Mouse (Mus musculus): Measurements from ENCODE around the gene Rnf135. TPM values are rescaled to one million over a fixed set of nuclear protein-coding genes. Genes with fewer than 3 reads are reported as not detected.

The Rnf135 gene
- total and polyA plus RNA-seq, 3 experiments: 10.9 to 12.4 (median 11.3) TPM

GRCm38 (mm10) chr11:80155961-80156360, 27.7 kb upstream of the Rnf135 start:
- dilution Hi-C loops (cut with MboI; ENCODE audit: extremely low pct_ligation_motif_present, extremely low pct_unique_long_range_greater_than_20kb, low sequenced_read_pairs): no loop called here
- H3K4me1 ChIP-seq (ENCODE audit: control insufficient read depth in 1 of 2, insufficient read depth in 2 of 2): peaks cover 6 to 26% of the 10 kb centered on the region in 2 experiments
- no peak overlapping the region for H3K9ac ChIP-seq (ENCODE audit: insufficient read depth, low read depth)
- H3K27ac ChIP-seq (ENCODE audit: insufficient read depth, low read depth): no peak overlapping the region
- no peak for DNase-seq (ENCODE audit: extremely low read depth)
- no peaks in the 10 kb centered on the region for H3K79me2 ChIP-seq (replicated peaks; ENCODE audit: control insufficient read depth, extremely low read depth, insufficient read depth, poor library complexity, severe bottlenecking)
- peaks cover 12% of the 10 kb centered on the region for H3K9me3 ChIP-seq (replicated peaks; ENCODE audit: low read length)
- H3K27me3 ChIP-seq (replicated peaks): no peaks in the 10 kb centered on the region
- no peak overlapping the region for H3K4me3 ChIP-seq (replicated peaks in 1 of 3; ENCODE audit: low read depth in 2 of 3, low read length in 2 of 3, poor library complexity in 1 of 3)
- TF ChIP-seq MYC (IDR thresholded peaks at IDR 0.05; ENCODE audit: low read depth, low read length) (no peak), ETS1 (conservative IDR thresholded peaks at IDR 0.05; ENCODE audit: low read depth, low read length) (no peak), CHD2 (IDR thresholded peaks at IDR 0.05; ENCODE audit: low read length) (no peak), RAD21 (IDR thresholded peaks at IDR 0.05; ENCODE audit: low read depth, low read length) (no peak), POLR2A (IDR thresholded peaks at IDR 0.05; ENCODE audit: low read depth, low read length) (no peak), NRF1 (IDR thresholded peaks at IDR 0.05; ENCODE audit: low read depth, low read length) (no peak), HCFC1 (IDR thresholded peaks at IDR 0.05; ENCODE audit: low read depth, low read length) (no peak), NELFE (IDR thresholded peaks at IDR 0.05; ENCODE audit: low read depth, low read length) (no peak), MEF2A (IDR thresholded peaks at IDR 0.05; ENCODE audit: borderline replicate concordance, low read depth, low read length) (no peak), ZKSCAN1 (IDR thresholded peaks at IDR 0.05; ENCODE audit: borderline replicate concordance, low read depth, low read length) (no peak), ELF1 (IDR thresholded peaks at IDR 0.05; ENCODE audit: low read depth, low read length) (no peak)
- H3K36me3 ChIP-seq (replicated peaks in 1 of 2; ENCODE audit: control insufficient read depth in 1 of 2, insufficient read depth in 1 of 2, low read length in 1 of 2): no peaks in the 10 kb centered on the region
- in situ Hi-C loops (cut with MboI; ENCODE audit: low pct_ligation_motif_present, low pct_unique_long_range_greater_than_20kb, low sequenced_read_pairs): no loop called here
- no peak overlapping the region for H3K4me2 ChIP-seq (ENCODE audit: insufficient read depth, low read depth, poor library complexity, severe bottlenecking)

GRCm38 (mm10) chr11:80156841-80157240, 26.8 kb upstream of the Rnf135 start:
- dilution Hi-C loops (cut with MboI; ENCODE audit: extremely low pct_ligation_motif_present, extremely low pct_unique_long_range_greater_than_20kb, low sequenced_read_pairs) (no loop called here), in situ Hi-C loops (cut with MboI; ENCODE audit: low pct_ligation_motif_present, low pct_unique_long_range_greater_than_20kb, low sequenced_read_pairs) (no loop called here)

More at GRCm38 (mm10) chr11:80156841-80157240, 26.8 kb upstream of the Rnf135 start:
- Histone ChIP-seq H3K4me3 (replicated peaks in 1 of 3; ENCODE audit: low read depth in 2 of 3, low read length in 2 of 3, poor library complexity in 1 of 3) (no peak overlapping the region), H3K79me2 (replicated peaks; ENCODE audit: control insufficient read depth, extremely low read depth, insufficient read depth, poor library complexity, severe bottlenecking) (no peaks in the 10 kb centered on the region), H3K4me2 (ENCODE audit: insufficient read depth, low read depth, poor library complexity, severe bottlenecking) (no peak overlapping the region), H3K27ac (ENCODE audit: insufficient read depth, low read depth) (no peak overlapping the region), H3K4me1 (ENCODE audit: control insufficient read depth in 1 of 2, insufficient read depth in 2 of 2) (peaks cover 6 to 22% of the 10 kb centered on the region in 2 experiments), H3K9me3 (replicated peaks; ENCODE audit: low read length) (peaks cover 12% of the 10 kb centered on the region), H3K36me3 (replicated peaks in 1 of 2; ENCODE audit: control insufficient read depth in 1 of 2, insufficient read depth in 1 of 2, low read length in 1 of 2) (no peaks in the 10 kb centered on the region), H3K9ac (ENCODE audit: insufficient read depth, low read depth) (no peak overlapping the region), H3K27me3 (replicated peaks) (no peaks in the 10 kb centered on the region)
- TF ChIP-seq PAX5 (IDR thresholded peaks at IDR 0.05; ENCODE audit: low read length) (no peak), POLR2AphosphoS2 (IDR thresholded peaks at IDR 0.05; ENCODE audit: low read depth, low read length) (no peak), RAD21 (IDR thresholded peaks at IDR 0.05; ENCODE audit: low read depth, low read length) (no peak), TCF12 (IDR thresholded peaks at IDR 0.05; ENCODE audit: low read depth, low read length) (no peak), ETS1 (conservative IDR thresholded peaks at IDR 0.05; ENCODE audit: low read depth, low read length) (no peak), MAZ (IDR thresholded peaks at IDR 0.05; ENCODE audit: low read depth, low read length) (no peak), JUND (conservative IDR thresholded peaks at IDR 0.05; ENCODE audit: low read depth, low read length) (no peak), NELFE (IDR thresholded peaks at IDR 0.05; ENCODE audit: low read depth, low read length) (no peak), USF1 (IDR thresholded peaks at IDR 0.05; ENCODE audit: low read depth, low read length) (no peak), IRF4 (IDR thresholded peaks at IDR 0.05; ENCODE audit: low read depth, low read length) (no peak), SIN3A (IDR thresholded peaks at IDR 0.05; ENCODE audit: low read length) (no peak), KAT2A (IDR thresholded peaks at IDR 0.05; ENCODE audit: insufficient replicate concordance, low read length) (no peak)
- DNase-seq (ENCODE audit: extremely low read depth): no peak

Measured in CH12.LX (cell line).